Mouse (Mus musculus) liver, postnatal 0 days (tissue): Measurements from ENCODE around the gene B430218F22Rik.

Source experiments
- CTCF ChIP-seq: sonication (generic); IDR thresholded peaks from 2 replicates; pipeline ENCODE4 v1.5.1; 2016; ENCODE audit warnings: antibody characterized with exemption, low read depth
- EP300 ChIP-seq: IDR thresholded peaks from 2 replicates; pipeline ENCODE4 v1.6.1; 2016; ENCODE audit warnings: antibody characterized with exemption, low read depth, mild to moderate bottlenecking

GRCm38 (mm10) chr13:118372871-118373270 lies 13.6 kb upstream of the B430218F22Rik start:
- no peak for TF ChIP-seq CTCF
- no peak for TF ChIP-seq EP300
